Mouse (Mus musculus) myocyte (in vitro differentiated cells): Measurements from ENCODE around the gene Mmp14. TPM values are rescaled to one million over a fixed set of nuclear protein-coding genes. Genes with fewer than 3 reads are reported as not detected.

Experiments used
- H3K27me3 ChIP-seq: one replicate; pipeline ENCODE4 v1.6.1; 2011; ENCODE audit not compliant: control insufficient read depth, insufficient read depth, insufficient read length
- H3K36me3 ChIP-seq: one replicate; pipeline ENCODE4 v1.6.1; 2011; ENCODE audit not compliant: control insufficient read depth, insufficient read depth
- H3K4me2 ChIP-seq: one replicate; pipeline ENCODE4 v1.6.1; 2011; ENCODE audit warnings: low read depth, control low read depth
- H3K4me3 ChIP-seq: one replicate; pipeline ENCODE4 v1.5.1; 2011; ENCODE audit warnings: mild to moderate bottlenecking, control low read depth, moderate library complexity
- H3K79me2 ChIP-seq: one replicate; pipeline ENCODE4 v1.6.1; 2011; ENCODE audit not compliant: control insufficient read depth, insufficient read depth
- H3ac ChIP-seq: one replicate; pipeline ENCODE4 v1.6.1; 2011; ENCODE audit not compliant: control insufficient read depth, insufficient read length
- CEBPB ChIP-seq: IDR thresholded peaks from 2 replicates; pipeline ENCODE4 v1.6.1; 2011; ENCODE audit warnings: mild to moderate bottlenecking, moderate library complexity; ENCODE audit not compliant: poor library complexity, insufficient read depth, severe bottlenecking
- E2F4 ChIP-seq: IDR thresholded peaks from one replicate; pipeline ENCODE4 v1.6.1; 2011; ENCODE audit warnings: mild to moderate bottlenecking, control low read depth, moderate library complexity; ENCODE audit not compliant: insufficient read depth
- MAX ChIP-seq: IDR thresholded peaks from one replicate; pipeline ENCODE4 v1.6.1; 2011; ENCODE audit warnings: low read depth, mild to moderate bottlenecking, control low read depth
- MYOD1 ChIP-seq, 3 experiments: IDR thresholded peaks; one replicate each; pipeline ENCODE4 v1.6.1; 2011; ENCODE audit warnings: control low read depth in 2 of 3, low read depth in 2 of 3, mild to moderate bottlenecking in 2 of 3, moderate library complexity in 1 of 3; ENCODE audit not compliant: insufficient read length in 2 of 3, control insufficient read depth in 1 of 3
- MYOG ChIP-seq, 3 experiments: IDR thresholded peaks; one replicate each; pipeline ENCODE4 v1.6.1; 2011; ENCODE audit warnings: control low read depth in 2 of 3, low read depth in 2 of 3, mild to moderate bottlenecking in 2 of 3; ENCODE audit not compliant: insufficient read length in 2 of 3, control insufficient read depth in 1 of 3, insufficient read depth in 1 of 3
- POLR2A ChIP-seq: IDR thresholded peaks from one replicate; pipeline ENCODE4 v1.6.1; 2011; ENCODE audit warnings: low read depth, mild to moderate bottlenecking, control low read depth, moderate library complexity; ENCODE audit not compliant: insufficient read length
- POLR2AphosphoS2 ChIP-seq: IDR thresholded peaks from one replicate; pipeline ENCODE4 v1.6.1; 2011; ENCODE audit warnings: low read depth, control low read depth; ENCODE audit not compliant: insufficient read length
- REST ChIP-seq: IDR thresholded peaks from one replicate; pipeline ENCODE4 v1.6.1; 2011; ENCODE audit warnings: mild to moderate bottlenecking, control low read depth, moderate library complexity; ENCODE audit not compliant: insufficient read depth, insufficient read length
- SRF ChIP-seq: IDR thresholded peaks from one replicate; pipeline ENCODE4 v1.6.1; 2011; ENCODE audit warnings: low read depth; ENCODE audit not compliant: control insufficient read depth, insufficient read length
- TCF12 ChIP-seq: IDR thresholded peaks from one replicate; pipeline ENCODE4 v1.6.1; 2011; ENCODE audit warnings: mild to moderate bottlenecking, control low read depth; ENCODE audit not compliant: poor library complexity, insufficient read depth, severe bottlenecking
- TCF3 ChIP-seq: IDR thresholded peaks from one replicate; pipeline ENCODE4 v1.6.1; 2011; ENCODE audit warnings: low read depth, control low read depth; ENCODE audit not compliant: insufficient read length
- USF1 ChIP-seq: IDR thresholded peaks from one replicate; pipeline ENCODE4 v1.6.1; 2011; ENCODE audit warnings: low read depth, mild to moderate bottlenecking, control low read depth, moderate library complexity
- polyA plus RNA-seq: library from polyadenylated mRNA; unstranded; fragments of >200 nt; fragmentation: generic; extraction: Trizol; gene quantifications from one replicate; pipeline ENCODE4 v1.2.1, GENCODE M21; 2012; ENCODE audit warnings: missing spikeins

Mmp14 gene
- polyA plus RNA-seq, 1 experiment = 108 TPM

GRCm38 (mm10) chr14:54462146-54462545 lies 30.7 kb downstream of the Mmp14 start:
- no peak overlapping the region for H3K4me3 ChIP-seq
- H3ac ChIP-seq = no peak overlapping the region
- TF ChIP-seq E2F4 = no peak
- peaks cover 11% of the 10 kb centered on the region for H3K36me3 ChIP-seq
- H3K79me2 ChIP-seq = peaks cover 6% of the 10 kb centered on the region
- H3K4me2 ChIP-seq = no peak overlapping the region
- H3K27me3 ChIP-seq = no peaks in the 10 kb centered on the region

GRCm38 (mm10) chr14:54463108-54463958 lies 31.9 kb downstream of the Mmp14 start:
- Histone ChIP-seq H3K4me3 (peak overlapping the region; percentile 33), H3K36me3 (peaks cover 15% of the 10 kb centered on the region), H3K79me2 (peaks cover 6% of the 10 kb centered on the region), H3K4me2 (peak overlapping the region; percentile 72), H3ac (peak overlapping the region; percentile 30), H3K27me3 (no peaks in the 10 kb centered on the region)
- TF ChIP-seq E2F4 (no peak), MYOD1 (IDR thresholded peaks at IDR 0.05; ENCODE audit: control insufficient read depth in 1 of 3, insufficient read length in 2 of 3, low read depth in 2 of 3) (no peak), MYOG (IDR thresholded peaks at IDR 0.05; ENCODE audit: control insufficient read depth in 1 of 3, insufficient read depth in 1 of 3, insufficient read length in 2 of 3, low read depth in 2 of 3) (no peak), REST (no peak), POLR2A (no peak), POLR2AphosphoS2 (no peak), TCF3 (no peak)

GRCm38 (mm10) chr14:54463959-54464292 lies 32.5 kb downstream of the Mmp14 start, which contains the start of gene Lrp10:
Lrp10 (plus strand) TSS chr14:54464137.
- Histone ChIP-seq H3K79me2 (peaks cover 6% of the 10 kb centered on the region), H3K36me3 (peaks cover 15% of the 10 kb centered on the region), H3K4me3 (peak within 1 kb of the TSS; percentile 33), H3K27me3 (no peaks in the 10 kb centered on the region), H3ac (peak within 1 kb of the TSS; percentile 30), H3K4me2 (peak within 1 kb of the TSS; percentile 72)
- TF ChIP-seq MYOG (IDR thresholded peaks at IDR 0.05; ENCODE audit: control insufficient read depth in 1 of 3, insufficient read depth in 1 of 3, insufficient read length in 2 of 3, low read depth in 2 of 3) = peak in 1 of 3 experiments; percentile 33
- TF ChIP-seq MYOD1 (IDR thresholded peaks at IDR 0.05; ENCODE audit: control insufficient read depth in 1 of 3, insufficient read length in 2 of 3, low read depth in 2 of 3) = no peak
- no peak for TF ChIP-seq REST
- peak; percentile 89 for TF ChIP-seq POLR2AphosphoS2
- peak; percentile 76 for TF ChIP-seq POLR2A
- no peak for TF ChIP-seq E2F4
- TF ChIP-seq CEBPB = no peak
- TF ChIP-seq TCF3 = no peak
- TF ChIP-seq USF1 = no peak
- no peak for TF ChIP-seq MAX
- TF ChIP-seq SRF = peak; percentile 59
- no peak for TF ChIP-seq TCF12

GRCm38 (mm10) chr14:54464293-54465005 lies 33.0 kb downstream of the Mmp14 start:
- no peak for TF ChIP-seq CEBPB
- no peak for TF ChIP-seq REST
- no peak for TF ChIP-seq MYOG (IDR thresholded peaks at IDR 0.05; ENCODE audit: control insufficient read depth in 1 of 3, insufficient read depth in 1 of 3, insufficient read length in 2 of 3, low read depth in 2 of 3)
- TF ChIP-seq POLR2A = peak; percentile 32
- no peak for TF ChIP-seq USF1
- H3K79me2 ChIP-seq = peaks cover 6% of the 10 kb centered on the region
- H3ac ChIP-seq = peak overlapping the region; percentile 30

GRCm38 (mm10) chr14:54471467-54471866 lies 40.1 kb downstream of the Mmp14 start:
- Histone ChIP-seq H3ac (no peak overlapping the region), H3K4me3 (no peak overlapping the region), H3K4me2 (no peak overlapping the region), H3K36me3 (peaks cover 11% of the 10 kb centered on the region), H3K79me2 (no peaks in the 10 kb centered on the region), H3K27me3 (no peaks in the 10 kb centered on the region)
- TF ChIP-seq MAX (no peak), TCF12 (no peak), SRF (no peak), REST (no peak), USF1 (no peak)

More at GRCm38 (mm10) chr14:54464293-54465005, 33.0 kb downstream of the Mmp14 start:
- Histone ChIP-seq H3K36me3 (peaks cover 15% of the 10 kb centered on the region), H3K27me3 (no peaks in the 10 kb centered on the region), H3K4me2 (peak overlapping the region; percentile 71), H3K4me3 (peak overlapping the region; percentile 33)
